Mouse (Mus musculus): ENCODE data around the gene Ace.

Ace gene

DNA sequence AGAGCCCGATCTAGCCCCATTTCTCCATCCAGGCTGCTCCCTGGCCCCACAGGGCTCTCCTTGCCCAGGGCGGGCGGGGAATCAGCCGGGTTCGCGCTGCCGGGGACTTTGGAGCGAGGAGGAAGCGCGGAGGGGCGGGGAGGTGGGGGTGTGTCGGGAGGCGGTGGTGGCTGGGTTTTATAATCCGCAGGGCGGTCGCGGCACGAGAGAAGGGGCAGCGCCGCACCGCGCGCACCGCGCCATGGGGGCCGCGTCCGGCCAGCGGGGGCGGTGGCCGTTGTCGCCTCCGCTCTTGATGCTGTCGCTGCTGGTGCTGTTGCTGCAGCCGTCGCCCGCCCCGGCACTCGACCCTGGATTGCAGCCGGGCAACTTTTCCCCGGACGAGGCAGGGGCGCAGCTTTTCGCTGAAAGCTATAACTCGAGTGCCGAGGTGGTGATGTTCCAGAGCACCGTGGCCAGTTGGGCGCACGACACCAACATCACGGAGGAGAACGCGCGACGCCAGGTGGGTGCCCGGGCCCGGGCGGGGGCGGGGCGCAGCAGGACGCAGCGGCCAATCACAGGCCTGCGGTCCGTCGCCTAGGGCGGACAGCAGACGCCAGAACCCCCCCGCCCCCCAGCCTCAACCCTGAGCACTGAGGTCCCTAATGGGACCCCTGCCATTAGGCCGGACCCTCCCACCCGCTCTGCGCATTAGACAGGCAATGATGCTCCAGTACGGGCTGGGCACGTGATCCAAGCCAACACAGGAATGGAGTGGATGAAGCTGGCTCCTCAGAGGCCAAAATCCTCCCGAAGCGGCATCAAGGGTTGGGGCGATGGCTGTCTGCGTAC, at the start of gene Ace:
Ace (plus strand) TSS at position 205 of the 834 bp plus-strand sequence.
- in situ Hi-C loops (cut with MboI; ENCODE audit: unreplicated experiment in 2 of 2), result no loop called here

DNA sequence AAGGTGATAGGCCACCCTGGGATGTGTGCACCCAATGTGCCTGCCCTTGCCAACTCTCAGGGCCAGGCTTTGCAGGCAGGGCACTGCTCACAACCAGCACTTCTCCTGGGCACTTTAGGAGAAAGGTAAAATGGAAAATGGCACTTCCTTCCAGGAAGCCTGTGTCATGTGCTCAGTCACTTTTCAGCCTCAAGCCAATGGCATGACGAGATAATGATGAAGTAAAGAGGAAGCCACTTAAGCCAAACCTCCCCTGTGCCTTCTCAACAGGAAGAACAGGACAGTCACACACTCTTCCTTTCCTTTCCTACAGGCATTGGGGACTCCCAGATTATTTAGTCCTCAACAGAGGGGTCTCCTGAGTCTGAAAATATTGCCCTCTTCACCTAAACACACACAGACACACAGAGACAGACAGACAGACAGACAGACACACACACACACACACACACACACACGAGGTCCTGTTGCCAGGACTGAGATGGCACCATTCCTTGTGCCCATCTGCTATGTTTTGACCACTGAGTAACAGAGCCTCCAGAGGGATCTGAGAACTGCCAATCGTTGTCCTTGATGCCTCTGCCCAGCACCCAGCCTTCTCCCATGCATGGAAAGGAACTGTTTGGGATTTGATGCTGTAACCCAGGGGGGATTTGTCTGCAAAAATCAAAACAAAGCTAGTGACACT, 47.5 kb upstream of the Ace start:
- in situ Hi-C loops (cut with MboI; ENCODE audit: unreplicated experiment in 2 of 2), result loop anchor here (10.0 to 25.0 kb wide), 4 partner anchors 475 to 1633 kb away; no protein-coding TSS in a partner anchor

DNA sequence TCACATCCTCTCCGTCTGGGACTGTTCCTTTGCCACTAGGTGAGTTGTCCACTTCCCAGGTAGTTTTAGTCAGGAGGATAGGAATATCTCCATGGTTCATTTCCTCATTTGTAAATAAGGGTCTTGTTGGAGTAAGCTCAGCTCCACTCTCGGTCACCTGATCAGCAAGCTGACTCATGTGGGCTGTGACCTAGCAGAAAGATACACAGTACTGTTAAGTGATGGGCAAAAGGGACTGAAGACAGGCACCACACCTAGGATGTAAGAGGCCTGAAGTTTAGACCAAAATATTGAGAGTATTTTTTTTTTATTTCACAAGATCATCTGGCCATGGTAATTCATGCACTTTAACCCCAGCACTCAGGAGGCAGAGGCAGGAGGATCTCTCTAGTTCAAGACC, 46.9 kb upstream of the Ace start:
- in situ Hi-C loops (cut with MboI; ENCODE audit: unreplicated experiment in 2 of 2), result loop anchor here (10.0 to 25.0 kb wide), 4 partner anchors 474 to 1634 kb away; no protein-coding TSS in a partner anchor

DNA sequence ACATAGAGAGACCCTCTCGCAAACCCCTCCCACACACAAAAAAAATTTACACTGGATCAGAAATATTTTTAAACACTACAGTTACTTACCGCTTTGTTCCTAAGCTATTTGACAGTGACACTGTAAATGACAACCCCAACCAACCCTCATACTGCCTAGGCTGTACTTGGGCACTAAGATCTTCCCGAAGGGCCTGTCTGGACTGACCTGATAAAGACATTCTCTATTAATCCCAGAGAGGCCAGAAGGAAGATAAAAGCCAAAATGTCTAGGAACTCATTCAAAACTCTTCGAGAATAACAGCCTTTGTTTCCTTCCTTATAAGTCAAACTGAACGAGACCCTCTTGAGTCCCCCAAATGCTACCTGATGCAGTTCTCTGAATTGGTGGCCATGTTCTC, 46.5 kb upstream of the Ace start:
- in situ Hi-C loops (cut with MboI; ENCODE audit: unreplicated experiment in 2 of 2), result loop anchor here (10.0 to 25.0 kb wide), 4 partner anchors 474 to 1634 kb away; no protein-coding TSS in a partner anchor

DNA sequence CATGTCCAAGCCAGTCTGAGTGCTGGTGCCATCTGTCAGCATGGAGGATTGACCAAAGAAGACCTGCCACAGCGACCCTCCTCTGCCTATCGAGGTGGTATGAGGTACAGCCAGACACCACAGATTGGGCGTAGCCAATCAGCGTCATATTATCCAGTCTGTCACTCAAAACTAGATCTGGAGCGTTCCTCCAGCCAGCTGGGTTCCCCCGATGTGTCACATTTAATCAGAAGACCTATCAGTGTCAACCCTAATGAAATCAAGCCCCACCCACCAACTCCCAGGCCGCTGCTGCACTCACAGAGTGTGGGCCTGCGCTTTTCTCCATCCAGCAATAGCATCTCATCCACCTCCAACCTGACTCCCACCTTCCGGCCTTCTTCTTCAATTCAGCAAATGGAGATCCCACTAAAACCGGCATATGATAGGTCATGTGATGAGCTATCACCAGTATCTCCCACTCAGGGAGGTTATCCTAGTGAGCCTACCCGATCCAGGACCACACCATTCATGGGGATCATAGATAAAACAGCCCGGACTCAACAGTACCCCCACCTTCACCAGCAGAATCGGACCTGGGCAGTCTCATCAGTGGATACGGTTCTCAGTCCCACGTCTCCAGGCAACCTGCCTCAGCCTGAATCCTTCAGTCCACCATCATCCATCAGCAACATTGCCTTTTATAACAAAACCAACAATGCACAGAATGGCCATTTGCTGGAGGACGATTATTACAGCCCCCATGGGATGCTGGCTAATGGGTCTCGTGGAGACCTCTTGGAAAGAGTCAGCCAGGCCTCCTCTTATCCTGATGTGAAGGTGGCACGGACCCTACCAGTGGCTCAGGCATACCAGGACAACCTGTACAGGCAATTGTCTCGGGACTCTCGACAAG, 44.7 kb upstream of the Ace start:
- in situ Hi-C loops (cut with MboI; ENCODE audit: unreplicated experiment in 2 of 2), result loop anchor here (10.0 to 25.0 kb wide), 4 partner anchors 472 to 1636 kb away; no protein-coding TSS in a partner anchor

DNA sequence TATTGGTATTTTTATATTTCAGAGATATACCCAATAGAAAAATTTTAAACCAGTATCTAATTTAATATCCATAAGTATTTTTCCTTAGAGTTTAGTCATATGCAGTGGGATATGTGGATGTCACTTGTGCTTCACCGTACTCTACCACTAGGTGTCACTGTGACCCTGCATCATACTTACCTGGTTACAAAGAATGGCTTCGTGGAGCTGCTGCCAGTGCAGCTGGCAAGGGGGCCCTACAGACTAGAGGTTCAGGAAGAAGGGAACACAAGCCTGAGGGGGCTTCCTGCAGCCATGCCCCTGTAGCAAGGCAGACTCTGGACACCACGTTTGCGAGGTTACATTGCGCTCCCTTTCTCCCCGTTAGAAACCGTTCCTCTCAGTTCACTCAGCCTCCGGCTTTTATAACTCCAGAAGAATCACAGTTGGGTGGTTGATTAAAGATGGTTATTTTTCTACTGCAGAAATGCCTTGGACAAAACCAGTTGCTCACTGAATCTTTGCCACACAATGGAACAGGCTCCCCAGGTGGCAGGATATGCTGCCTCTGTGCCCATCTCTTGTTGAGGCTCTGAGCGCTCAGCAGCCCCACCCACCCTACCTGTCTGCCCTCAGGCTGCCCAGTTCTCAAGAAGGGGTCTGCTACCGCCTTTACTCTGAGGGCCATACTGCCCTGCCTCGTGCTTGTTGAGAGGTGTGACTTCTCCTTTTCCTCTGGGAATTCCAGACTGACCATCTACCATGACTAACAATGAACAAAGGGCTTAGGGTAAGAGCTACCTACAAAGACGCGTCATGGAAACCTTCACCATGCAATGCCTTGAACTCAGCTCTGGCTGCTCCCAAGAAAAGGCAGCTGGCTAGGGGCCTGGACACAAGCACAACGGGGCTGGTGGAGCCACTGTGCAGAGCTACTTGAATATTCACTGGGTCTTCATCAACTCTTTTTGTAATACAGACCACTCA, 40.4 kb upstream of the Ace start:
- in situ Hi-C loops (cut with MboI; ENCODE audit: unreplicated experiment in 2 of 2), result loop anchor here (5.0 to 10.0 kb wide), 4 partner anchors 360 to 700 kb away; no protein-coding TSS in a partner anchor

DNA sequence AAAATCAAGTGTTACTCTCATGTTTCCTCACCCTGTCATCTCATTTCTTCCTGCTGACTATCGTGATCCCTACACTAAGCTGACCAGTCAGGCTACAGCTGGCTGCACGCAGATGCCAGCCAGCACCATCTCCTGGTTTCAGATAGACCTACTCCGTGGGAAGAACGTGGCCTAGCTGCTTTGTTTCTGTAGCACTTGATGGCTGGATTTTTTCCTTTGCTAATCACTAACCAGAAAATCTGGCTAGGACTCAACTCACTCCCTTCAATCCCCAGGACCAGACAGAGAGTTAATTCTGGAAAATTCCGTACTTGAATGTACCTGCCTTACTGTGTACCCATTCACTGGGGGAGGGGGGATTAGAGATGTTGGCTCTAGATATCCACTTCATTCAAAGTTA, 39.6 kb upstream of the Ace start:
- in situ Hi-C loops (cut with MboI; ENCODE audit: unreplicated experiment in 2 of 2), result loop anchor here (5.0 to 10.0 kb wide), 4 partner anchors 359 to 699 kb away; no protein-coding TSS in a partner anchor

DNA sequence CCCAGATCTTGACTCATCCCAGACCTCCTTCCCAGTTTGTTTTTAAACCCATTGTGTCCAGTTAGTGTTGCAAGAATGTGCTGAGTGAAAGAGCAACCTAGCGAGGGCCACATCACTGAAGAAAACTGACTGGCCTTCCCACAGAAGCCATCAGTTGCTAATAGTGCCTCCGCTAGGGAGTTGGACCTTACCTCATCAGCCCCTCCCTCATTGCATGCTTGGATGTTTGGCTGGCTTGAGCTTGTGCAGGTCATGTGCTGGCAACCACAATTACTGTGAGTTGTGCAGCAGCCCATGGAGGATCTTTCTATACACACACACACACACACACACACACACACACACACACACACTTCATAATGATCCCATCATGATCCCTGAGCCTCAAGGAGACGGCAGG, 36.4 kb upstream of the Ace start:
- in situ Hi-C loops (cut with MboI; ENCODE audit: unreplicated experiment in 2 of 2), result loop anchor here in 1 of 2 experiments (5.0 kb wide), 1 partner anchor 461 kb away; no protein-coding TSS in a partner anchor

DNA sequence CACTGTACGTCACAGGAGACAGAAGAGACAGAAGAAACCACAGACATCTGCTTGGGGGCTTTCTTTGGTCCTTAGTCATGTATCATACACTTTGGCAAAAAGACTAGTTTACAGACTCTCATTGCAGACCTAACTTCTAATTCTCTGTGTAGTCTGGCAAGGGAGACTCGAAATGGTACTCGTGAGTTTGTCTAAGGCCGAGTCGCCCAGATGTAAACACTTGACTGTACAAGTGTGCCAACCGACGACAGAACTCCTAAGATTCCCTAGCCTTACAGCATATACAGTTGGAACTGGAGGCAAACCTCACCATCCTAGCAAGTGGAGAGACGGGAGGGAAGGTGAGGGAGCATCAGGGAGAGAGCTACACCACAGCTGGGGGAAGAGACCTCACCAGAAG, 34.0 kb upstream of the Ace start:
- in situ Hi-C loops (cut with MboI; ENCODE audit: unreplicated experiment in 2 of 2), result loop anchor here in 1 of 2 experiments (5.0 kb wide), 1 partner anchor 459 kb away; no protein-coding TSS in a partner anchor

DNA sequence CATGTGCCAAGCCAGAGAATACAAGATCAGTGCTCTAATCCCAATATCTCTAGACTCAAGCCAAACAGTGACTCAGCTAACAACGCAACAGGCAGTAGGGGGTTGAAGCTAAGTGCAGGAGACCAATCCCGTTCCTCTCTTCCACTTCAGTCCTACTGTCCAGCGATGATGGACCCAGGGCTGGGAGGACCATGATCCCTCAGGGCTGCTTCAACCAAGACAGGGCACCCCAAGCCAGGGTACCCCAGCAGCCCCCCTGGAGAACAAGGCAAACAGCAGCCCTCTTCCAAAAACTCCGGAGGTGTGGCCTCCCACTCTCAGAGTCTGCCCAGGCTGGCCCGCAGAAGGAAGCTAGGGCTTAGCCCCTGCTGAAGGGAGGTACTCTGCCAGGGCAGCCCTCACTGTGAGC, 33.4 kb upstream of the Ace start:
- in situ Hi-C loops (cut with MboI; ENCODE audit: unreplicated experiment in 2 of 2), result loop anchor here in 1 of 2 experiments (5.0 kb wide), 1 partner anchor 458 kb away; no protein-coding TSS in a partner anchor

DNA sequence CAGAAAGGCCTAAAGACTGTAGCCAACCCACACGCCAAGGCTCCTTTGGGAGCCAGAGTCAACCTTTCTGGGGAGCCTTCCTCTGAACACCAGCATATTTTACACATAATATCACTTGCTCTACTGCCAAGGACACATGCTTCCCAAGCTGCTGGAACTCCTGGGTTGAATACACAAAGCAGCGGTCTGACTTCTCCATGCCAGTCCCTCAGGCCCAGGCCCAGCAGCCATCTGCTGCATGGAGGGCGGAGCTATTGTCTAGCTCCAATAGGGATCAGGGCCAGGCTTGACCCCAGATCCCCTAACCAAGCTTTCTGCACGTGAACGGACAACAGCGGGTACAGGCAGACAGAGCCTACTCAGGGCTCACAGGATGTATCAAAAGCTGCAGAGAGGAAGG, 32.9 kb upstream of the Ace start:
- in situ Hi-C loops (cut with MboI; ENCODE audit: unreplicated experiment in 2 of 2), result loop anchor here in 1 of 2 experiments (5.0 kb wide), 1 partner anchor 457 kb away; no protein-coding TSS in a partner anchor

DNA sequence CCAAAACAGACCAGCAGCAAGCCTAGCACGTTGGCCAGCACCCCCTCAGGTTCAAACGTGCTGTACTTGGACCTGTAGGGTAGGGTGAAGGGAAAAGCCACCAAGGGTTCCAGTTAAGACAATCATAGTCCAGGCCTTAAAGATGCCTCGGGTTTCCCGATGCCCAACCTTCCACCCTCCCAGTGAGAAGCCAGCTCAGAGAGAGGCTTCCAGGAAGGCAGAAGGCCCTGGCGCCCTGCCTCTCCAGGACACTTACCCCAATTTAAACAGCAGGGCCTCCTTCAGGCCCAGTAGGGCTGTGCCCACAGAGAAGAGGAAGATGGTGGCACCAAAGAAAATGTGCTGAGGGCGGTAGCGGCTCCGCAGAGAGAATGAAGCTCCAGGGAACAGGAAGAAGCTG, 32.2 kb upstream of the Ace start:
- in situ Hi-C loops (cut with MboI; ENCODE audit: unreplicated experiment in 2 of 2), result no loop called here

DNA sequence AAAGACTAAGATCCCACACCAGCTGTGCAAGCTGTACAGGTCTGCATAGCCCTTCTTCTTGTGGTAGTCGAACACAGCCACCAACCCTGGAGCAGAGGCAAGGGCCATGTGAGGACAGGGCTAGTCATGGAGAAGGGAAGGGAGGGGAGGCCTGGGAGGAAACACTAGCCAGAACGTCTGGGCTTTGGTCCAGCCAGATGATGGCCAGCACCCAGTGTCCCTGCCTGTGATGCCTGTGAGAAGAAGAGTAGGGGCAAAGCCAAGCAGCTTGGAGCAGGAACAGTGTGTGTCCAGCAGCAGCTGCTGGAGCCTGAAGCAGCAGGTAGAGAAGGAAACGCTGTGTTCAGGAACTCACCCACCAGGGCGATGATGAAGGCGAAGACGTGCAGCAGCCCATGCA, 31.5 kb upstream of the Ace start:
- in situ Hi-C loops (cut with MboI; ENCODE audit: unreplicated experiment in 2 of 2), result no loop called here

DNA sequence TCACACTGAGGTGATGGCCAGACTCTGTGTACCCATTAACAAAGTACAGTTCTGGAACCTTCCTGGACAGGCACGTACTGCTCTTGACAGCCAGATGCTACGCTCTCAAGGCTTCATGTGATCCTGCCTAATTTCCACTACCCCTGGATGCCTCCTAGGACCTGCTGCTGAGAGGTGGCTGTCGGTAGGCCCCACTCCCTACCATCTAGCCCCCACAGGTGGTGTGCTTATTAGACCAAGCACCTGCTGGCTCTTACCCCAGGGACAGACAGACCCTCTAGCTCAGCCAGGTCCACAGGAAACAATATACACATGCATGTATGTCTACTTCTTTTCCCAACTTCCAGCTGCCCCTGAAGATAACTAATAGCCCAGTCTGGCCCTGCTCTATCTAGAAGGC, 30.8 kb upstream of the Ace start:
- in situ Hi-C loops (cut with MboI; ENCODE audit: unreplicated experiment in 2 of 2), result no loop called here

DNA sequence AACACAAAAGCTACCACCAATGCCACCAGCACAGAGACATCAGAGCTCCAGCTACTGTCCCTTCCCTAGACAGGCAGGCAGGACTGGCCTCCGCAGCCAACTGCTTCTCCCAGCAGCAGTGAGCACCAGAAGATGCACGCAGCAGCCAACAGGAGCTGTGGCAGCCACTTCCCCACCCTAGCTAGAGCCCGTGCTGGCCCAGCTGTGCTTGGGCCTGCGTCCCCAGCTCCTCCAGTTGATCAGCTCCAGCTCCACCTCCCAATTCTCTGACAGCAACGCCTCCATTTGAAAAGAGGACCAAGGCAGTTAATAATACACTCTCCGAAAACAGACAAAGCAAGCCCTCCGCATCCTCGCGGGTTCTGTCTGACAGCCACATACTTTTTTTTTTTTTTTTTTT, 29.0 kb upstream of the Ace start:
- in situ Hi-C loops (cut with MboI; ENCODE audit: unreplicated experiment in 2 of 2), result no loop called here

DNA sequence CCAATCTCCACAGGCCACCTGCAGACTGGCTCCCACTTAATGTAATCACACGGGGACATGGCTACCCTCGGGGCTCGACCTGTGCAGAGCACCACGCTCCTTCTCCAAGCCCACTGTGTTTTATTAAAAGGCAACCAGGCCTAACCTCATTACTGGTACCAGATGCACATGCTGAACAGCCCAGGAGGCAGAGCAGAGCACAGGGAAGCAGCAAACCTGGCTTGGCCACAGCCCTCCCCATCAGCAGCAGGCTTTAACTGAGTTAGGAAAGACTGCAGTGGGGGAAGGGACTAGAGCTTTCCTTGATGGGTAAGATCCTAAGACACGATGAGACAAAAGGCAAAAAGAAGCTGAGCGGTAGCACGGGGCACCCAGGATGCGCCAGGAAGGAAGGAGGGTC, 25.8 kb upstream of the Ace start:
- in situ Hi-C loops (cut with MboI; ENCODE audit: unreplicated experiment in 2 of 2), result loop anchor here in 1 of 2 experiments (10.0 kb wide), 1 partner anchor 73 kb away; no protein-coding TSS in a partner anchor

DNA sequence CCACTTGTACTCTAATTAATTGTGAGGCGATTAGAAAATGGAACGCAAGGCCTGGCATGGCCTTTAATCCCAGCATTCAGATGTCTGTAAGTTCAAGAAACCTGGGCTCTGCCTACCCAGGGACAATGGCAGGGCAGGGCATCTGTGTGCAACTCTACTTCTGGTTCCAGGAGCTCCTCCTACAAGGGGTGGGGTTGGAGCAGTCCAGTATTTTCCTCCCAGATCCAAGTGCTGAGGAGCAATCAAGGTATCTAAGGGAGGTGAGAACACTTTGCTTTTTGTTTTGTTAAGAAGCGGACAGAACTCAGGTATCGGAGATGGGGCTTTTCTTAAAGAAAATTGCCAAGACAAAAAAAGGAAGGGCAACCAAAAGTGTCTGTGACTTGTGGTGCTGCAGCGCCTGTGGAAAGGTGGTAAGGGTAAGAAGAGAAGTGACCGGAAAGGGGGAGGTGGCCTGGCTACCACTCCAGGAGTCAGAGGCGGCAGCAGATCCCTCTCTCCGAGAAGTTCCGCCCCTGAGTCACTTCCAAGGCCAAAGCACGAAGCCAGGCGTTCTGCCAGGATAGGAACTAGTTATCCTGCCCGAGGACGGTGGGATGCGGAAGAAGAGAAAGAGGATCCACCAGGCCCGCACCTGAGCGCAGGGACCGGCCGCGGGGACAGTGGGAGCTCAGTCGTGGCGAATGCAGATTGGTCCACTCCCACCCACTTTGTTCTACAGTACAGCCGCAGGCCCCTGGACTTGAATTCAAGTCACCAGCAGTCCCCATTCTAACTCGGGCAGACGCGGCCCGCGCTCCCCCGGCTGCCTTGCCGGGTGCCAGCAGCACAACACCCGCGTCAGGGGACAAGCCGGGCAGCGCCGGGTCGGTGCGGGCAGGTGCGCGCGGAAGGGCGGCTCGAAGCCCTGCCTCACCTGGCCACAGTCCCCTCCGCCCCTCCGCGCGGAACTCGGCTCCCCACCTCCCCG, 24.3 kb upstream of the Ace start:
- in situ Hi-C loops (cut with MboI; ENCODE audit: unreplicated experiment in 2 of 2), result loop anchor here in 1 of 2 experiments (10.0 kb wide), 1 partner anchor 71 kb away; no protein-coding TSS in a partner anchor

Data from v-Abl transformed pro-B cells (cell line).